Mouse (Mus musculus): ENCODE measurements around the gene Adgrv1. TPM values are rescaled to one million over a fixed set of nuclear protein-coding genes. Genes with fewer than 3 reads are reported as not detected.

Gene Adgrv1
- total RNA-seq (2023; ENCODE audit: inconsistent age), result 0.33 TPM in 1 of 4 replicates, not detected in the others

GRCm38 (mm10) chr13:81632720-81633415 lies at the start of gene Adgrv1:
Gene Adgrv1, minus strand, starts transcription at chr13:81633154.

GRCm38 (mm10) chr13:81657351-81658052 lies 24.5 kb upstream of the Adgrv1 start, which contains the start of gene Lysmd3:
Gene Lysmd3, plus strand, starts transcription at chr13:81657663.

Other genes with a start within 250 kb of the Adgrv1 start
- 17.4 to 27.8 TPM (median 26.3 TPM) in 4 replicates for gene Lysmd3, start 24.5 kb upstream of the Adgrv1 start, total RNA-seq (2023; ENCODE audit: inconsistent age)
- gene Polr3g, start 77.9 kb upstream of the Adgrv1 start, total RNA-seq (2023; ENCODE audit: inconsistent age), result 5.5 to 10.2 TPM (median 7.8 TPM) in 4 replicates
- 4.9 to 9.0 TPM (median 5.2 TPM) in 4 replicates for gene Mblac2, start 78.2 kb upstream of the Adgrv1 start, total RNA-seq (2023; ENCODE audit: inconsistent age)
- gene Cetn3, start 149.9 kb upstream of the Adgrv1 start, total RNA-seq (2023; ENCODE audit: inconsistent age), result 85.5 to 110 TPM (median 96.5 TPM) in 4 replicates